Mouse (Mus musculus): ENCODE measurements at regions not wholly inside any gene's neighbourhood (a gene's known extent, or its start where the extent isn't known, plus 50 kb on each side); places are given as distances from the start of the nearest gene placed in this dataset.
"Not testable (repeated sequence)": the region's sequence is repeated elsewhere in the genome, so short reads cannot be mapped to it uniquely, and the experiment has no call there.

DNA sequence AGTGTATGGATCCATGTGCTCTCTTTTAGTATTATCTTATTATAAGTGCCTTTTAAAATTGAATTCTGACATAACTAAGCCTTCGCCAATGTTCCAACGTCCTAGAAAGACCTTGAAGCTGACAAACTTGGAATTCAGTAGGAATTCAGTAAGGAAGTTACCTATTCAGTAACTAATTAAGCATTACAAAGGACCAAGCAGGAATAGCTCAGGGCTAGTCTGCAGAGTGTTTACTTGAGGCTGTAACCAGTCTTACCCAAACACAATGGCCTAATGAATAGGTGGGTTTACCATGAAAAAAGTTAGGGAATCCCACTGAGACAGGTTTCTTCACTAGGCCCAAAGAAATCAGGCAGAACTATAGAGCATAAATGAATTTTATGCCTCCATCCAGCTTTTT is 92.6 kb upstream of the Slc22a30 start:
- TF ChIP-seq CTCF, EP300 (IDR thresholded peaks at IDR 0.05): not testable (repeated sequence)

Measured in lung, postnatal 0 days (tissue).